Mouse (Mus musculus) telencephalon, adult 2 months (tissue): ENCODE data around the gene Xrra1.
"Not testable (repeated sequence)": the region's sequence is repeated elsewhere in the genome, so short reads cannot be mapped to it uniquely, and the experiment has no call there.

Experiments
- DNase-seq: peaks from one replicate; pipeline ENCODE4 v3.0.0-alpha.2; 2011; ENCODE audit warnings: low read depth, low spot score

Xrra1 gene

GRCm38 (mm10) chr7:99953442-99954098 is 94.7 kb downstream of the Xrra1 start:
- DNase-seq = peak; percentile 93

- no peak for DNase-seq
Measured at GRCm38 (mm10) chr7:99954212-99954611, 95.3 kb downstream of the Xrra1 start.

- no peak for DNase-seq
Measured at GRCm38 (mm10) chr7:99956095-99956494, 97.2 kb downstream of the Xrra1 start.

GRCm38 (mm10) chr7:99957226-99957965 is 98.5 kb downstream of the Xrra1 start:
- no peak for DNase-seq

- DNase-seq = not testable (repeated sequence)
Measured at GRCm38 (mm10) chr7:99960571-99960970, 101.7 kb downstream of the Xrra1 start.

- DNase-seq = no peak
Measured at GRCm38 (mm10) chr7:99961518-99961917, 102.6 kb downstream of the Xrra1 start.

GRCm38 (mm10) chr7:99962536-99963236 is 103.8 kb downstream of the Xrra1 start:
- DNase-seq = no peak

GRCm38 (mm10) chr7:99963237-99963860 is 104.4 kb downstream of the Xrra1 start:
- no peak for DNase-seq

GRCm38 (mm10) chr7:99965020-99965841 is 106.3 kb downstream of the Xrra1 start:
- DNase-seq = peak; percentile 92

- no peak for DNase-seq
Measured at GRCm38 (mm10) chr7:99966011-99966721, 107.2 kb downstream of the Xrra1 start.
